Mouse (Mus musculus): Measurements from ENCODE around the gene Gm49383. TPM values are rescaled to one million over a fixed set of nuclear protein-coding genes. Genes with fewer than 3 reads are reported as not detected.

Gm49383 gene
- polyA plus RNA-seq, 1 experiment from 2014 or later: 35.2 TPM

DNA sequence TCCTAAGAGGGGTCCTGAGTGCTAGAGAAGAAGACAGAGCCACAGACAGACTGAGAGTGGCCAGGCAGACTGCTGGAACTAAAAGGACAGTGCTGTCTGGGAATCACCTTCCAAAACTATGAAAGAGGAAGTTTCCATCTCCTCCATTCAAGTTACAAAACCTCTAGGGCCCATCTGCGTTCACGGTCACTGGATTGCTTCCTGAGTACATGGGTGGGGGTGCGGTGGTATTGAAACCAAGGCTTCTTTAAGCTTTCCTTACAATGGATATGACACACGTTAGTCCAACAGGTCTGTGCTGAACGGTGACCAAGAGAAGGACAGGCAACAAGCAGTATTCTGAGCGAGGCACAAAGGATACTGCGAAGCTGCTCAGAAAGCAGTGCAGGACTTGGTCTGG, 17.5 kb upstream of the Gm49383 start:
- peaks cover 89% of the 10 kb centered on the region for H3K36me3 ChIP-seq
- no peaks in the 10 kb centered on the region for H3K27me3 ChIP-seq (ENCODE audit: insufficient read depth, poor library complexity, severe bottlenecking)
- H3K27ac ChIP-seq: no peak overlapping the region
- WGBS: 93% methylated on average over 7 of the region's 7 CpGs
- H3K4me1 ChIP-seq: no peaks in the 10 kb centered on the region
- DNase-seq (ENCODE audit: low spot score): peak; percentile 43
- no peak overlapping the region for H3K4me3 ChIP-seq
- no peaks in the 10 kb centered on the region for H3K9me3 ChIP-seq

DNA sequence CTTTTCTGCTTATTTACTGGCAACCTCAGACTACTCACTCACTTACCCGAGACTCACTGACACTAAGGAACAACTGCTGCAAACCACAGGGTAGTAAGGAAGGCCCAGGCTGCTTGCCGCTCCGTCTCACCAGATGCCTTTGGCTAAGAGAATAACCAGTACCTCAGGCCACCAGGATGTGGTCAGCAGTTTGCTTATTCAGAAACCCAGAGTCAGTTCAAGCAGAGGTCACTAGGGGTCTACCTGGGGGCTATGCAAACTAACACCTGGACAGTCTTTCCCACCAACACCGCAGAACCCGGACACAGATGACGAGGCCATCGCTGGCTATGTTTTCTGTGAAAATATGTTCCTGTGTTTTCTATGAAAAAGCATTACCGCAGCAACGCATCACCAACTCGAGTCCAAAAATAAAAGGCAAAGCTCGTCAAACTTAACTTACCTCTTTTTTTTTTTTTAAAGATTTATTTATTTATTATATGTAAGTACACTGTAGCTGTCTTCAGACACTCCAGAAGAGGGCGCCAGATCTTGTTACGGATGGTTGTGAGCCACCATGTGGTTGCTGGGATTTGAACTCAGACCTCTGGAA, 16.4 kb upstream of the Gm49383 start:
- H3K27ac ChIP-seq: no peak overlapping the region
- no peak overlapping the region for H3K4me3 ChIP-seq
- peak; percentile 66 for DNase-seq (ENCODE audit: low spot score)
- H3K4me1 ChIP-seq: no peaks in the 10 kb centered on the region
- peaks cover 88% of the 10 kb centered on the region for H3K36me3 ChIP-seq
- no peaks in the 10 kb centered on the region for H3K9me3 ChIP-seq
- H3K27me3 ChIP-seq (ENCODE audit: insufficient read depth, poor library complexity, severe bottlenecking): no peaks in the 10 kb centered on the region
- WGBS: 91% methylated on average over 13 of the region's 13 CpGs

DNA sequence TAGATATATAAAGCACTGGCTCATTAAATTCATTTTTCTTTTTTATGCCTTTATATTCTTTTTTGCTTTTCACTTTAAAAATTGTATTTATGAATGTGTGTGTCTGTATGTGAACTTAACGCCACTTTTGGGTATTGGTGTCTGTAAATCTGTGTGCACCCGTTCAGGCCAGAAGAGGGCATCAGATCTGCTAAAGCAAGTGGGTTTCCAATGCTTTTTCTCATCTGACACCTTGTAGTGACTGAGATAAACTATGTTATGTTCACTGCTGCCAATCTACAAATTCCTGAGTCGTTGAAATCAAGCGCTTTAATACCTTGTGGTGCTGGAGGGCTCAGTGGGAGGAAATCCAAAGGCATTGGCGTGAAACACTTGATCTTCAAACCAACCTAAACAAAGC, 14.2 kb upstream of the Gm49383 start:
- H3K9me3 ChIP-seq: no peaks in the 10 kb centered on the region
- H3K36me3 ChIP-seq: peaks cover 84% of the 10 kb centered on the region
- H3K27ac ChIP-seq: no peak overlapping the region
- H3K4me1 ChIP-seq: no peaks in the 10 kb centered on the region
- no peaks in the 10 kb centered on the region for H3K27me3 ChIP-seq (ENCODE audit: insufficient read depth, poor library complexity, severe bottlenecking)
- peak; percentile 66 for DNase-seq (ENCODE audit: low spot score)
- WGBS: 71% methylated on average over 5 of the region's 5 CpGs
- no peak overlapping the region for H3K4me3 ChIP-seq

DNA sequence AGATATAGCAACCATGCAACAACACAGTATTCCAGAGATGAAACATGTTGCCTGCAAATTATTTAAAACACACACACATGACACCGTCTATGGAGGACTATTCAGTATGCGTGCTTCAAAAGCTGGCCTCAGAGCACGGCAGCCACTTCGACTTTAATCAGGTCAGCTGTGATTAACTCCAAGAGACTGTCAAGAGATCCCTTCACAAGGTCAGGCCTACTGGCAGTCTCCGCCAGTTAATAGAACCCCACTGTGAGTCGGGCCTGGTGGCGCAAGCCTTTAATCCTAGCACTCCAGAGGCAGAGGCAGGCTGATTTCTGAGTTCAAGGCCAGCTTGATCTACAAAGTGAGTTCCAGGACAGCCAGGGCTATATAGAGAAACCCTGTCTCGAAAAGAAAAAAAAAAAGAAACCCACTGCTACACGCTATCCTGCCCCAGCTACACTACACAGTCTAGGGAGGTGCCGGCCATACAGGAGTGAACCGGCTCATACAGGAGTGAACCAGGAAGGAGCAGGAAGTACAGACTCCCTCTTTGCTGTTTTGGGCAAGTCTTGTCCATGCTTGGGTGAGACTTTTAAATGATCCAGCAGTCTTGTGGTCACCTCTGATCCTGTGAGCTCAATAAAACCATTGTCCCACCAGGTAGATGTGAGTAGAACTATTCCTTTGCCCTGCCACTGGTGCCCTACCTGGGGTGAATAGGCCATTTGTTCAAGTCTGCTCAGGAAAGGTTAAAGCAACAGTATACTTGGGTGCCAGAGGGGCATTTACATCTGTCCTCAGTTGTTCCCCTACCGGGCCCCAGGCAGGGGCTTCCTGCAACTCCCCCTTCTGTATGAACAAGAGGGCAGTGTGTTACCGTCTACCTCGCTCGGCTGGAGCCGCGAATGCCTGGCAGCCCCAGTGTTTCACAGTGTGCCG, 13.4 kb upstream of the Gm49383 start:
- Histone ChIP-seq H3K4me3 (no peak overlapping the region), H3K4me1 (no peaks in the 10 kb centered on the region), H3K27me3 (ENCODE audit: insufficient read depth, poor library complexity, severe bottlenecking) (no peaks in the 10 kb centered on the region), H3K9me3 (no peaks in the 10 kb centered on the region), H3K27ac (no peak overlapping the region), H3K36me3 (peaks cover 79% of the 10 kb centered on the region)
- 89% methylated on average over 18 of the region's 18 CpGs for WGBS
- peak; percentile 68 for DNase-seq (ENCODE audit: low spot score)

DNA sequence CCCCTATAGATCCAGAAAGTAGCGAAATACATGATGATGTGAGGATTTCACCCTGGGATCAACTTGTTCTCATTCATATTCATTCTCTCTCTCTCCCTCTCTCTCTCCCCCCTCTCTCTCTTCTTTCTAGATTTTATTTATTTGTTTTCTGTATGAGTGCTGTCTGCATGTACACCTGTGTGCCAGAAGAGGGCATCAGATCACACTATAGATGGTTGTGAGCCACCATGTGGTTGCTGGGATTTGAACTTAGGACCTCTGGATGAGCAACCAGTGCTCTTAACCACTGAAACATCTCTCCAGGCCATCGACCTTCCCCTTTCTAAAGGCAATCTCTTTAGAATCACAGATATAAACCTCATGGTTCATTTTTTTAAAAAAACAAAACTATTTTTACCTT, 11.6 kb upstream of the Gm49383 start:
- Histone ChIP-seq H3K4me3 (no peak overlapping the region), H3K27ac (no peak overlapping the region), H3K27me3 (ENCODE audit: insufficient read depth, poor library complexity, severe bottlenecking) (no peaks in the 10 kb centered on the region), H3K9me3 (no peaks in the 10 kb centered on the region), H3K4me1 (no peaks in the 10 kb centered on the region), H3K36me3 (peaks cover 66% of the 10 kb centered on the region)
- 84% methylated on average over 2 of the region's 2 CpGs for WGBS
- DNase-seq (ENCODE audit: low spot score): no peak

DNA sequence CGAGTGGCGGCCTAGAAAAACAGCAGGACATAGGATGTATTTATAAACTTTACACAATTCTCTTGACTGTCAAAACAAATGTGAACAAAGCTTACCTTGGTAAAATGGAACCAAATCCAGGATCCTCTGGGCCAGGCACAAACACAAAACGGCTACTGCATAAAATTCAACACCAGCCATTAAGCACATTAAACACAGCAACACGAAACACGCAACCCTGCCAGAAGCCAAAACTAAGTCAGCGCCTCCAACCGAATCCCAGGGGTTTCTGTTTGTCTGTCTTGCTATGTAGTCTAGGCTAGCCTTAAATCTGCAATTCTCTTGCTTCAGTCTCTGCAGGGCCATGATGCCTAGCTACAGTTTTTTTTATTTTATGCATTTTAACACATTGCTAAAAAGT, 11.0 kb upstream of the Gm49383 start:
- no peaks in the 10 kb centered on the region for H3K27me3 ChIP-seq (ENCODE audit: insufficient read depth, poor library complexity, severe bottlenecking)
- H3K4me1 ChIP-seq: no peaks in the 10 kb centered on the region
- H3K9me3 ChIP-seq: no peaks in the 10 kb centered on the region
- H3K27ac ChIP-seq: no peak overlapping the region
- WGBS: 97% methylated on average over 7 of the region's 7 CpGs
- H3K4me3 ChIP-seq: no peak overlapping the region
- DNase-seq (ENCODE audit: low spot score): peak; percentile 61
- H3K36me3 ChIP-seq: peaks cover 65% of the 10 kb centered on the region

DNA sequence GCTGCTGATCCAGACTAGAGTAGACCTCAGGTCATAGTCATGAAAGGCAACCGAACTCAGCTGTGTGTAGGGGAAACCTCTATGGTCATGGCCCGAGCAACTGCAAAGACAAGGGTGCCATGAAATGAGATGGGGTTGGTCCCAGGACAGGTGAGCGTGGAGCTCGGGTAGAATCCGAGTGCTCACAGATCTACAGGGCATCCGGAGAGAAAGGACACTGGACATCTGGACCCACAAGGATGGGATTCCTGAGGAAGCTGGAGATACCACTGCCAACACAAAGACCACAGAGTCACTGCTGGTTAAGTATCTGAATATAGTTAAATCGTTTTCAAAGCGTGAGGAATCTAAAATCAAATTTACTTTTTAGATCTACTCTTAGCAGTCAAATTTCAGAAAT, 10.5 kb upstream of the Gm49383 start:
- WGBS: 88% methylated on average over 8 of the region's 8 CpGs
- no peaks in the 10 kb centered on the region for H3K4me1 ChIP-seq
- H3K36me3 ChIP-seq: peaks cover 66% of the 10 kb centered on the region
- no peak overlapping the region for H3K27ac ChIP-seq
- H3K4me3 ChIP-seq: no peak overlapping the region
- no peaks in the 10 kb centered on the region for H3K27me3 ChIP-seq (ENCODE audit: insufficient read depth, poor library complexity, severe bottlenecking)
- DNase-seq (ENCODE audit: low spot score): peak; percentile 36
- no peaks in the 10 kb centered on the region for H3K9me3 ChIP-seq

DNA sequence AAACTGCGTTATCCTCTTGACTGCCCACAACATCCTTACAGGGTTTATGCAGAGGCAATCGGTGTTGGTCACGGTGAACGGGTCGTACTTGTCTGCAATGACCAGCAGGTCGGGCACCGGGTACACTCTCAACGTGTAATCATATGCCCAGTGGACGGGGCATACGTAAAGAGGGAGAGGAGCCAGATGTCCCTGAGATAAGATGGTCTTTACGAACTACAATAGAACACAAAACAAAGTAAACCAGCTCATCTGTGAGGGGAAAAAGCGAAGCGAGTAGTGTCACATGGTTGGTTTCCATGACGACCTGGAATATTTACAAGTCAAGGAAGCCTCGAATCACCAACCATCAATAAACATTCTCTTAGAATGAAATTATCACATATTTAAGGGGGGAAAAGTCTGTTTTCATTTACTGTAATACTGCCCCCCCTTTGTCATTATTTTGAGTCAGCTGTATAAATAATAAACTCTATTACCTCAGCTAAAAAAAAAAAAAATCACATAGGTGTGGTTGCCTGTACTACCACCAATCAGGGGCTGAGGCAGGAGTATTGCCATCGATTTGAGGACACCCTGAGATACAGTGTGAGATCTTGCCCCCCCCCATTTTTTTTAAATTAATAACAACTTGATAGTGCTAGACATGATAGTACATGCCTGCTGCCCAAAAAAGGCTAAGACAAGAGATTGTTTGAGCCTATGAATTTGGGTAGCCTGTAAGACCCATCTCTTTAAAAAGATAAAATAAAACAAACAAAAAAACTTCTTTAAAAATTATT, 7.3 kb upstream of the Gm49383 start, which contains the start of gene Gm49384:
Gm49384 (minus strand) TSS at position 216 of the 782 bp plus-strand sequence.
- 87% methylated on average over 16 of the region's 16 CpGs for WGBS
- Histone ChIP-seq H3K36me3 (peaks cover 66% of the 10 kb centered on the region), H3K4me1 (no peaks in the 10 kb centered on the region), H3K9me3 (no peaks in the 10 kb centered on the region), H3K27ac (no peak within 1 kb of the TSS), H3K27me3 (ENCODE audit: insufficient read depth, poor library complexity, severe bottlenecking) (no peaks in the 10 kb centered on the region), H3K4me3 (no peak within 1 kb of the TSS)
- DNase-seq (ENCODE audit: low spot score): peak; percentile 47

DNA sequence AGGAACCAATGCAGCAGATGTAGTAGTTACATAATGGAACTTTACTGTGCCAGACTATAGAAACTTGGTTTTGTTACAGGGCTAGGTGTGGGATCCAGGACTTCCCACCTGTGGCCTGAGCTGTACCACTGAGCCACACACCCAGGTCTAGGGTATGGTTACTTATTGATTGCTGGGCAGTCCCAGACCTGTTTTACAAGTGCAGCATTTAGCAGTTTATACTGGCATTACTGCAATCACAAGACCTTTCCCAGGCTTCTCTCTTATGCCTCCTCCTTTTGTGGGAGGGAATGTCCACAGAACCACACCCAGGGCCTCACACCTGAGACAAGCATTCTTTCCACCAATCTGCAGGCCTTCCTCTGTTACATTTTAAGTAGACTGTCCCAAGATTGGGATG, 2.1 kb upstream of the Gm49383 start:
- H3K36me3 ChIP-seq: peaks cover 41% of the 10 kb centered on the region
- no peaks in the 10 kb centered on the region for H3K27me3 ChIP-seq (ENCODE audit: insufficient read depth, poor library complexity, severe bottlenecking)
- H3K9me3 ChIP-seq: no peaks in the 10 kb centered on the region
- H3K4me1 ChIP-seq: peaks cover 24% of the 10 kb centered on the region
- H3K4me3 ChIP-seq: no peak overlapping the region
- H3K27ac ChIP-seq: no peak overlapping the region
- DNase-seq (ENCODE audit: low spot score): no peak

DNA sequence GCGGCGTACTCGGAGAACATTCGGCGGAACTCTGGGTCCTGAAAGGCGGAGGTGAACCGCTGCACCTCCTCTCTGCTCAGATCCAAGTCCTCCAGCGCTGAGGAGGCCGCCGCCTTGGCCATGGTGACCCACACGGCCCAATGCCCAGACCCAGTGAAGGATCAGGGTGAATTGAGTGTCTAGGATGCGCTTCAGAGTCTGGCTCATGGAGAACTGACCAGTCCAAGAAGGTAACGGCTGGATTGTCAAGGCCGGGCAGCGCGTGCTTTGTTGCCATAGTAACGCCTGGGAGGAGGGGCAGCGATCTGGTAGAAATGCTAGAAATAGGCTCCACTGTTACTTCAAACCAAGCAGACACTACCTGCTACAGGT, 1.2 kb upstream of the Gm49383 start, which contains the start of gene Dnaaf2:
Dnaaf2 (minus strand) TSS at position 266 of the 372 bp plus-strand sequence.
- H3K4me3 ChIP-seq: peak within 1 kb of the TSS; percentile 96
- H3K27ac ChIP-seq: peak within 1 kb of the TSS; percentile 94
- H3K4me1 ChIP-seq: peaks cover 24% of the 10 kb centered on the region
- H3K9me3 ChIP-seq: no peaks in the 10 kb centered on the region
- peaks cover 35% of the 10 kb centered on the region for H3K36me3 ChIP-seq
- no peaks in the 10 kb centered on the region for H3K27me3 ChIP-seq (ENCODE audit: insufficient read depth, poor library complexity, severe bottlenecking)
- peak; percentile 92 for DNase-seq (ENCODE audit: low spot score)
- under 1% methylated on average over 18 of the region's 18 CpGs for WGBS

DNA sequence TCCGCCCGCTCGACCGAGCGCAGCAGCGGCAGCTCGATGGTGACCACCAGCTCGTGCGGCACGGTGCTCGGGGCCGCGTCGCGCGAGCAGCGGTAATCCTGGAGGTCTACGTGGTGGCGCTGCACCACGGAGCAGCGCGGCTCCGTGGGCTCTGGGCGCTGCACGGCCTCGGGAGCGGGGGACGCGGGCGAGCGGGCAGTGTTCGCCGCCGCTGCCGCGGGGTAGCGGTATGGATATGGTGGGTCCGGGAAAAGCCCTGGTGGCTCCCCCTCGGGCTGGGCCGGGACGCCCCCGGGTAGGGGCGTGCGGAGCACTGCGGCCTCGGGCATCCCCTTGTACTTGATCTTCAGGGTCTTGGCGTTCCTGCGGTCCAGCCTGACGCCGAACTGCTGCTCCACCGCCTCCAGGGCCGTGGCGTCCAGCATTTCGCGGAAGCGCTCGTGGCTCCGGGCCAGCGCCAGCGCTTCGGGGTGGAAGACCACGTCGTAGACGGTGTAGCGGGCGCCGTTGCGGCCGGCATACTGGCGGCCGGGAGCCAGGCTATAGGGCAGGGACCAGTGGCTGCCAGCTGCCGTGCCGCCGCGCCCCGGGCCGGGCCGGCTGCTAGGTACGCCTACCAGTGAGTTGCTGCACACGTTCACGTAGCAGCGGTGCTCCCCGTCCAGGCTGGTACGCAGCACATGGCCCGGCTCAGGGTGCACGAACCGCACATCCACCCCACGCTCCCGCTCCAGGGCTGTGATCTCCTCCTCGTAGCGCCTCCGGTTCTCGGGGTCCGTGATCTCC, 667 bp upstream of the Gm49383 start:
- Histone ChIP-seq H3K27me3 (ENCODE audit: insufficient read depth, poor library complexity, severe bottlenecking) (no peaks in the 10 kb centered on the region), H3K36me3 (peaks cover 30% of the 10 kb centered on the region), H3K4me1 (peaks cover 24% of the 10 kb centered on the region), H3K4me3 (peak overlapping the region; percentile 96), H3K27ac (peak overlapping the region; percentile 94), H3K9me3 (no peaks in the 10 kb centered on the region)
- WGBS: under 1% methylated on average over 91 of the region's 94 CpGs
- peak; percentile 82 for DNase-seq (ENCODE audit: low spot score)

DNA sequence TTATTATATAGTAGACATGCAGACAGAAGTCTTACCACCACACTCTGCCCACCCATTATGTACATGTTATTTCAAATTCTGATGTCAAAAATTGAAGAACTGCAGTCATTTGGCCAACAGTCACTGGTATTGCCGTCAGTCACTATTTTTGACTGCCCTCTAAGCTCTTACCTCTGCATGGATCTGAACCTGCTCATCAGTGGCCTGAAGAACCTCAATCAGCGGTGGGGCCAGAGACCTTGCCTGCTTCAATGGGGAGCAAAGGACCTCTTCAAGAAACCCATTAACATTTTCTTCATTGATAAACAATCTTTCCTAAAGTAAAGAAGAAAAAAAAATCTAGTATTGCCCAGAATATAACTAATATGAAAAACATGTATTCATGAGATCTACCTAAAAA, 4.3 kb downstream of the Gm49383 start:
- H3K4me1 ChIP-seq: 0 out of 2 replicates have a peak, but pooled peaks cover 11% of the 10 kb centered on the region
- H3K9me3 ChIP-seq: no peaks in the 10 kb centered on the region
- no peaks in the 10 kb centered on the region for H3K27me3 ChIP-seq (ENCODE audit: insufficient read depth, poor library complexity, severe bottlenecking)
- no peak for DNase-seq (ENCODE audit: low spot score)
- H3K4me3 ChIP-seq: no peak overlapping the region
- WGBS: 89% methylated on average over 2 of the region's 2 CpGs
- peaks cover 37% of the 10 kb centered on the region for H3K36me3 ChIP-seq
- H3K27ac ChIP-seq: no peak overlapping the region
